Mouse (Mus musculus): ENCODE results near the gene Speer4f1.

- TF ChIP-seq EP300 (IDR thresholded peaks at IDR 0.05; ENCODE audit: low read depth) (no peak), CTCF (IDR thresholded peaks at IDR 0.05; ENCODE audit: low read depth) (no peak)
Observed at GRCm38 (mm10) chr5:17495616-17496015, 19.7 kb downstream of the Speer4f1 start.

Data from liver, postnatal 0 days (tissue).